Mouse (Mus musculus) telencephalon, adult 2 months (tissue): ENCODE results near the gene Pccb.

Experiments used
- DNase-seq: peaks from one replicate; pipeline ENCODE4 v3.0.0-alpha.2; 2011; ENCODE audit warnings: low read depth, low spot score

Pccb gene

DNA sequence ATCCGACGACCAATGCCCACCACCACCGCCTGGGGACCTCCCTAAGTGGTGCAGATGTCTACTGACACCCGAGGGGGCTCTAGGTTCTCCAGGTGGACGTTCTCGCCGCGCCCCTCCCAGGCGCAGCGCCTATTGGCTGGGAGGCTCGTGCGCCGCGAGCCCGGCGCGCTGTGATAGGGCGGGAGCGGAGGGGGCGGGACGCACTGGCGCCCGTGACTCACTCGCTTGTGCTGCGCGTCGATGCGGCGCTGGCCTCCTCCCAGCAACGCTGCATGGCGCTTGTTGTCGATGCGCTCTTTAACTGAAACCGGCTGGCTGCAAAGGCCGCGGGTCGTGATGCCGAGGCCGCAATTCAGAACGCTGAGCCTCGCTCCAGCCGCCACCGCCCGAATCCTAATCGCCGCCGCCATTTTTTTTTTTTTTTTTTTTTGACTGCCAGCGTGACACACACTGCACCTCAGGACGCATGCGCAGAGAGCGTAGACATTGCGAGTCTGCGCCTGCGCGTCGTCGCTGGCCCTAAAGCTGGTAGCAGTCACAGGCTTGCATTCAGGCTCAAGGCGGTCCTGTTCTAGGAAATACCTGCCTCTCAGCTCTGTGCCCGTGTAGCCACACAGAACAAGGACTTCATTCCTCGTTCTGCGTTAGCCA is at the start of gene Pccb:
Gene Pccb, minus strand, starts transcription at position 451 of the 651 bp plus-strand sequence.
- DNase-seq, result peak; percentile 88

DNA sequence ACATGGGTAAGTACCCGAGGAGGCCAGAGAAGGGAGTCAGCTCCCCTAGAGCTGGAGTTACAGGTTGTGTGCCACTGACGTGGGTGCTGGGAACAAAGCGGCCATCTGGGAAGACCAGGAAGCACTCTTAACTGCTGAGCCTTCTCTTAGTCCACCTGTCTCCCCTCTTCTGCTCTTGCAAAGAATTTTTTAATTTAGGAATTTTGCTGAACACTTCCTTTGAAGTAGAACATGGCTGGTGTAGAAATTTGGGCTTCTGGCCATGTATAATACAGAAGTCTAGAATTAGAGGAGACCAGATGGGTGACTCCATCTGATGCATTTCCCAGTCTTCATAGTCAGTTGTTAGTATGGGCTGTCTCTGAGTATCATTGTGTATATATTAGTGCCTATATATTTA is 49.0 kb upstream of the Pccb start:
- peak; percentile 60 for DNase-seq

DNA sequence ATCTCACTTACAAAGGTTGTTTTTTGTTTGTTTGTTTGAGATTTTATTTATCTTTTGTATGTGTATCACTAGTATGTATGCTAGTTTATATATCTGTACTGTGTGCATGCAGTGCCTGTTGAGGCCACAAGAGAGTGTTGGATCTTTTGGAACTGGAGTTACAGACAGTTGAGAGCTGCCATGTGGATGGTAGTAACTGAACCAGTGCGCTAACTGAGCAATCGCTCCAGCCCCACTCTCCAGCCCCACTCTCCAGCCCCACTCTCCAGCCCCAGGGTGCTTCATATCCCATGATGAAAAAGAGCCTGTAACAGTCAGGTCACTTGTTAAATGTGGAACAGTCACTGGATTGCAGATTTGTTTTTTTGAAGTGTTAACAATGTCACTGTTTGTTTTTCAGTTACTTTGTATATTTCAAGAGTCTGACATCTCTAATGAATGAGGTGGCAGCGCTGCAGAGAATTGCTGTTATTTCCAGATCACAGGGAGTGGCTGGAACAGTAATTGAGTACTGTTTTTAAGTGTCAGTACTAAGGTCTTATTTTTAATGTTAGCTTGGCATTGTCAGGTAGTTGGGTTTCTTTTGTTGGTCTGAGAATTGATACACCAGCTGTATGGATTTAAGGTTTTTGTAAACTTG is 45.5 kb upstream of the Pccb start:
- no peak for DNase-seq

DNA sequence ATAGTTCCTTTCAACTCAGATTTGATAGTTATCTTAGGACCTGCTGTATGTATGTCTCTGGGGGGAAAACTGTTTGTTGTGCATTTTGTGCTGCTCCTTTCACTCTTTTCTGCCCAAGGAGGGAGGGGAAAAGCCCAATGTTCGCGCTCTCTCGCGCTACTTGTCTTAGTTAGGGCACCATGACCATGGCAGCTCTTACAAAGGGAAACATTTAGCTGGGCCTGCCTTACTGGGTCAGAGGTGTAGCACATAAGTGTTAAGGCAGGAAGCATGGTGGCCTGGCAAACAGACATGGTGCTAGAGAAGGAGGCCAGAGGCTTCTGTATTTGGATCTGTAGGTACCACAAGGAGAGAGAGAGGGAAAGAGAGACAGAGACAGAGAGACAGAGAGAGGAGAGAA is 43.9 kb upstream of the Pccb start:
- DNase-seq, result no peak

DNA sequence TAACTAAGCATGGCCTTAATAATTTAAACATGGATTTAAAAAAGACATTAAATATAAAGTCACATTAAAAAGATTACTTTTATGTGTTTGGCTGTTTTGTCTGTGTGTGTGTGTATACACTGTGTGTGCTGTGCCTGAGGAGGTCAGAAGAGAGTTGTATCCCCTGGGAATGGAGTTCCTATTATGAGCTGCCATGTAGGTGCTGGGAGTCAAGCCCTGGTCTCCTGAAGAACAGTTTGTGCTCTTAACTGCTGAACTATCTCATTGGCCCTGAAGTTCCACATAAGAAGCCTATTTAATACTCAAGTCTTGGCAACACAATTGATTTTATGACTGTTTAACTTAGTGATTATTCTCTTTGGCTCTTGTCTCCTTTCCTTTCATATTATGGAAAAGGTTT is 42.8 kb upstream of the Pccb start:
- DNase-seq, result no peak

DNA sequence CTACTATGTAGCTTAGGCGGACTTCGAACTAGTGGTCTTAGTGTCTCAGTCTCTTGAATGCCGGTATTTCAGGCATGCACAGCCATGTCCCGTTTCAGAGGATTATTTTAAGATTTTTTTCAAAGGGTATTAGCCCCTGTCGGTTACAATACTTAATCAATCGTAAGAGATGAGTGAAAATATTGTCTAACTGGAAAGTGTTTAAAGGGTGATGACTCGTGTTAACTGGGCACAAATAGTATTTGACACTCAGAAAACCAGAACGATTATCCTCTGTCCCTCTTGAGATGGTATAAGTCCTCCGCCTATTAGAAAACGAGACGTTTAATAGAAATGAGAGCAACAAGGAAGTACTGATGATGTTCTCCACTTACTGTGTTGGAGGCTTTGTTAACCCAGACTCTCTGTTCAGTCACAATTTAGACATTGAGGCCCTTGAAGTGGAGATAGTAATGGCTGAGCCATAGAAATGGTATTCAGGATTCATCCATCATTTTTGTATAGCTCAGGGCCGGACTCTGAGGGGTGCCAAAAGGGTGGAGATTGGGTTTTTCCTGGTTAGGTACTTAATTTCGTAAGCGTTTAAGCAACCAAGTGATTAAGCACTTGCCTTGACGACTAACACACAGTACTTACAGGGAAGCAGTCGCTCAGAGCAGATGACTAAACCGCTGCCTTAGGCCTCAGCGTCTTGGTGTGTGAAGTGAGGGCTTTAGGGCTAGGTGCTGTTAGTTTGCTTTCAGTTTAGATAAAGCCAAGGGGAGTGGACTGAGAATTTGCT is 41.6 kb upstream of the Pccb start:
- DNase-seq, result no peak

DNA sequence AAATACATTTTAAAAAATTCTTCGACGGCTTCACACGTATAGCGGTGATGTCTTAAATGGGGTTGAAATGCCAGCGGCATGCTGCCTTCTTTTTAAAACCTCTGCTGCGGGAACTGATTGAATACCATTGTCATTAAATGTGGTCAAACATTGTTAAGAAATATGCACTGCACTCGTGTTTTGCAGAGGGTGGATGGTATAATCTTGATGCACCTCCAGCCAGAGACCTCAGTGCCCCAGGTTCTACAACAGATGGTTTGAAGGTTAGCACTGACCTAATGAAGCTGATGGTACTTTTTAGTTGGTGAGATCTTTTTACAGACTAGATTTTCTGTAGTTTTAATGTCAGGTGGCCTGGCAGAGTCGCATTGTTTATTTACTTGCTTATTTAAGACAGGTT is 41.0 kb upstream of the Pccb start:
- DNase-seq, result no peak

DNA sequence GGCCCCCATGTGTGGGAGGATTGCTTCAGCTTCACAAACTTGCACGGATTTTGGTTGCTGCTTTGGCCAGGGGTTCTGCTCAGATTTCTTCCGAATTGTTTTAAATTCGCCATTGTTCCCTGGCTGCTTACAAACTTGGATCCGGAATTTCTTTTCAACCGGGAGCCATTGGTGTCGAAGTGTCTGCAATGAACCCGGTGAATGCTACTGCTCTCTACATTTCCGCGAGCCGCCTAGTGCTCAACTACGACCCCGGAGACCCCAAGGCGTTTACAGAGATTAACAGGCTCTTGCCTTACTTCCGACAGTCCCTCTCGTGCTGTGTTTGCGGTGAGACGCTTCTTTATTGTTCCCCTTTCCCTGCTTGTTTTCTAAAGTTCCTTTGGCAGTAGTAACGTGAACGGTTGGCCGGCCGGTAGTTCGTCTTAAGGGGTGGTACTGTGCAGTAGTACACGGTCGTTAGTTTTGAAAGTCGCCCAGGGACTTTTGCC is 40.4 kb upstream of the Pccb start:
- DNase-seq, result no peak

DNA sequence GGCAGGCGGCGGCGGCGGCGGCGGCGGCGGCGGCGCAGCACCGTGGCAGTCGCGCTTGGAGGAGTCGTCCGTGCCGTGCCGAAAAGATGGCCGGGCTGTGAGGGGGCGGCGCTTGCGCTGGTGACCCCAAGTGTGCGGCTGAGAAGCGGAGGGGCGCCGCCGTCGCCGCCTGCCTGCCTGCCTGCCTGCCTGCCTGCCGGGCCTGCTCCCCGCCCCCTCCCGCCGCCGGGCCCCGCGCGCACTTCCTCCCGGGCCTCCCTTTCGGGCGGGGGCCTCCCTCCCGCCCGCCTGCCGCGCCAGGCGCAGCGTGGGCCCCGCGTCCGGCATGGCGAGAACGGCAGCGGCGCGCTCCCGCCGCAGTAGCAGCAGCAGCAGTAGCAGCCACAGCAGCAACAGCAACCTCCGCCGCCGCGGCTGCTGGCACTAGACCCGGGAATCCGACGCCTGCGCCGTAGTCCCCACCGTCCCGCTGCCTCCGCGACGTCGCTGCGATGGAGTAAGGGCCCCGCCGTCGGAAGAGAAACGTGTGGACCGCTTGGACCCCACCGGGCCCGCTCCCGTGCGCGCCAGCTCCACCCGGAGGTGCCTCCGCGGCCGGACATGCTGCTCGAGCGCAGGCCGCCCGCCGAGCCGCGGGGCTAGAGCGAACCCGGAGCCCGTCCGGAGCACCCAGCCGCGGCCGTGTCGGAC is 39.8 kb upstream of the Pccb start:
- no peak for DNase-seq

DNA sequence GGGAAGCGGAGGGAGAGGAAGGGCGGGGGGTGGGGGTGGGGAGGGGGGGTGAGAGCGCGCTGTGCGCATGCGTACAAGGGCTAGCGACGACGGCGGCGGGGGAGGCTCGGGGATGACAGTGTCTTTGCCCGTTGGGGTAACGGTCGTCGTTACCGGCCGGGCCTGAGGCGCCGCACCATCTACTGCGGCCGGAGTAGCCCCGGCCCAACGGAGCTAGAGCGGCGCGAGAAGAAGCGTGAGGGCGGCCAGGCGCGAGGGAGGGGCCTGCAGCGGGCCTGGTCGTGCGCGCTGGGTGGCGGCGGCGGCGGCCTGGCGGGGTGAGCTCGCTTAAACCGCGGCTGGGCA is 39.3 kb upstream of the Pccb start, which contains the start of gene Msl2:
Gene Msl2, plus strand, starts transcription at position 115 of the 345 bp plus-strand sequence.
- DNase-seq, result no peak

DNA sequence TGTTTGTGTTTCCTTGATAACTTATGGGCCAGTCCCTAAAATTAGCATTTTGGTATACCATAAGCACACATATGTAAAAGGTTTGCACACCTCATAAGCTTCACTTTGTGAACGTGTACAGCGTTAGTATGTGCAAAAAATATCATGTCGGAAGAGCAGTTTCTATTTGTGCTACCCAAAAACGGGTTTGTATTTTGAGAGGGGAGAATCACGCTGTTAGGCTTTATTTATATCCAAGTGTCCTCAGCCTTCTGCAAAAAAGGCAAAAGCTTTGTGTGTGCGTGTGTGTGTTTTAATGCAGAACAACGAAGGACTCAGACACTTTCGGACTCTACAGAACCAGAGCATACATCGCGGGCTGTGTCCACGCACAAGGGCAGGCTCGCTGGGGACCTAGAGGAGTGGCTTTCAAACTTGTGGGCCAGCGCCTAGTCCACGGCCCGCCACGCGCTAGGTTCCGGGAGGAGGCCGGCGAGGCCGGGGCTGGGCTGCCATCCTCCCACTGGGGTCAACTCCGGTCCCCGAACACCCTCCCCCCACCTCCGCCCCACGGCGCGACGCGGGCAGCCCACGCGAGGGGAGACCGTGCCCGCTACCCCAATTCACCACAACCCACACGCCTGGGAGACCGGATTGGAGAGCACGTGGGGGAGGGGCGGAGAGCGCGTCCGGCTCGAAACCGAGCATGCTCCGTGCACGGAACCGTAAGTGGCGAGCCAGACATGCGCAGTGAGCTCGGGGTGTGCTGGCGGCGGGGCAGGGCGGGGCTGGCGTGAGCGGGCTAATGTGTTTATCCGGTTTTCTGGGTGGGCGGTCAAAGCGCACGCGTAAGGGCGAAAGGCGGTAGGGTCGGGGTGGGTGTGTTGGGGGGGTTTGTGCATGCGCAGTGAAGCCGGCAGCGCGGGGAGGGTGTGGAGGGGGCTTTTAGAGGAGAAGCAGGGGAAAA is 38.6 kb upstream of the Pccb start:
- peak; percentile 98 for DNase-seq

DNA sequence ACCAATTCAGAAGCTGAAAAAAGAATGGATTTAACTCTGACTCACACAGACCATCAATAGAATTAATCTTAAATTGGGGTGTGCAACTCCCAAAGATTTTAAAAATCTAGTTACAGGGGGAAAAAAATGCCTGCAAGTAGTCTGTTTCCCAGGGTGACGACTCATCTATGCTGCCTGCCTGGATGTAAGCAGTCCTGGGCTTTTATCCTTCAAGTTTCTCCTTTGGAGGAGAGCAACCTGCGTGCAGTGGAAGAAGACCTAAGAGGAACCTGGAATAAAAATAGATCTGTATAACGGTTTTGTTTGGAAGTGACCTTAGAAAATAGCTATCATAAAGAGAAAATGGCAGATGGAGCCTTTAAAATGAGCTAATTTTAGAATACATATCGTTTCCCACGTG is 37.8 kb upstream of the Pccb start:
- no peak for DNase-seq

DNA sequence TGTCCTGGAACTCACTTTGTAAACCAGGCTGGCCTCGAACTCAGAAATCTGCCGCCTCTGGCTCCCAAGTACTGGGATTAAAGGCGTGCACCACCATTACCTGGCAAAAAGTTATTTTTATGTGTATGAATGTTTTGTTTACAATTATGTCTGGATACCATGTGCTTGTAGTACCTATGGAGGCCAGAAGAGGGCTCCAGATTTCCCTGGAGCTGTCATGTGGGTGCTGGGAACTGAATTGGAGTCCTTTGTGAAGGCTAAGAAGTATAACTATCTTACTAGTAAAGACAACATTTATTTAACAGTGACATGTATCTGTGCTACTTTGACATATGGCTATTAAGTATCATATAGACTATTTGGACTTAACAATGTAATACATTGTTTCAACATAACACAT is 35.1 kb upstream of the Pccb start:
- DNase-seq, result no peak

DNA sequence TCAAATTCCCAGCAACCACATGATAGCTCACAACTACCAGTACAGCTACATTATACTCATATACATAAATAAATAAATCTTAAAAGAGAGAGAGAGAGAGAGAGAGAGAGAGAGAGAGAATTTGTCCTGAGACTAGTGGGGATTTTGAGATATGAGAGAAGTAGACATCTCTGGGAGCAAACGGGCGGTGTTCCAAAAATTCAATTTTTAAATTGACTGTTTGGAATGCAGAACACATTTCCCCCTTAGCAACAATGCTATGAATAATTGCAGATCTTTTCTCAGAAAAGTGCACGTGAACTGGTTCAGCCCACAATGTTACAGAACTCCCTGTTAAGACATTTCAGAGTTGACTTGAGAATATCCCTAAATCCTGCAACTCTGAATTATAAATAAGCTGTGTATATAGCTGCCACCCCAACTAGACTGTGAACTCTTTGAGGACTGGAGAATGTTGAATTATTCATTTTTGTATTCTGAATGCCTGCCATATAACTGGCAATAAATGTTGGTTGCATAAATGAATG is 30.4 kb upstream of the Pccb start:
- DNase-seq, result peak; percentile 60

DNA sequence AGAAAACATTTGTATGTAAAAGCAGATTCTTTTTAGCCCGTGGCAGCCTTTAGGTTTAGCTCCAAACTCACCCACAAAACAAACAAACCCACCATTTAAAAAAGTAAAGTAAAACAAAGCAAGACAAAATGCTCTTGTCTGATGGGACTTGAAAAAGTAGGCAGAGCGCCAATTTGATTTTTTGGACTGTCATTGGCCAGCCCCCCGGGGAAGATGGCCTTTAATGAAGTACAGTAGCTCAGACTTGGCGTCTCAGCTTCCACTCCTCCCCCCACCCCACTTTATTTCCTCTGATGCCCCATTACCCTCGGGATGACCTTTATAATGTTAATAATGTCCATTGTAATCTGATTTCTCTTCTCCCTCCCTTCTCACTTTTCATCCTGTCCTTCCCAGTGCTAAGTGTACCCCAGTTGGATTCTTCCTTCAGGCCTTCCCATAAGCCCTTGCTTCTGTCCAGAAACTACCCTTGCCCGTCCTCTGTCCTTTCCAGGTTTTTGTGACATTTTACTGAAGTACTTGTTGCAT is 27.6 kb upstream of the Pccb start:
- no peak for DNase-seq

DNA sequence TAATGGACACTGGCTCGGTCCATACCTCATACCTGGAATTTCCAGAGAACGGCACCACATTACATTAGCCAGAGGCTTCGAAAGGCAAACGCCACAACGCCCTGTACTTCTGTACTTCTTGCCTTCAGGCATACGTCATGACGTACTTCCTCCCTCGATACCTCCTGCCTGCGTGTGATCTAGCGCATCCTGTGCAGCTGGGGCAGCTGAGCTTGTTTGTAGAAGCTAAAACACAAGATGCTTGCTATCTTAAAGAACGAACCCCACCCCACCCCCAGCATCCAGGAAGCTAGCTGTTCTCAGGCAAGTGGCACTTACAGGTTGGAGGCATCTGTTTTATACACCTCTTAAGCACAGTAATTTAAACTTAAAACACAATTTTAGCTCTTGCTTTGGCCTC is 26.3 kb upstream of the Pccb start:
- no peak for DNase-seq

DNA sequence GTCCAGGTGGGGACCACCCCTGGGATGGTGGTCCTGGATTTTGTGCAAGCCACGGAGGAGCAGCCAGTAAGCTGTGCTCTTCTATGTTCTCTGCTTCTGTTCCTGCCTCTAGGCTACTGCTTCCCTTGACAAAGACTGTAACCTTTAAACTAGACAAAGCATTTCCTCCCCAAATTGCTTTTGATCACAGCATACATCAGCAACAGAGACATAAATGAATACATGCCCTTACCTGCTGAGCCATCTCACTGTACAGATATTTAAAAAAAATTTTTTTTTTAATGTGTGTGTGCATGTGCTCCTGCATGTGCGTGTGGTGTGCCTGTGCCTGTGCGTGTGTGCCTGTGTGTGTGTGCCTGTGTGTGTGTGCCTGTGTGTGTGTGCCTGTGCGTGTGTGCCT is 22.5 kb upstream of the Pccb start:
- DNase-seq, result no peak

DNA sequence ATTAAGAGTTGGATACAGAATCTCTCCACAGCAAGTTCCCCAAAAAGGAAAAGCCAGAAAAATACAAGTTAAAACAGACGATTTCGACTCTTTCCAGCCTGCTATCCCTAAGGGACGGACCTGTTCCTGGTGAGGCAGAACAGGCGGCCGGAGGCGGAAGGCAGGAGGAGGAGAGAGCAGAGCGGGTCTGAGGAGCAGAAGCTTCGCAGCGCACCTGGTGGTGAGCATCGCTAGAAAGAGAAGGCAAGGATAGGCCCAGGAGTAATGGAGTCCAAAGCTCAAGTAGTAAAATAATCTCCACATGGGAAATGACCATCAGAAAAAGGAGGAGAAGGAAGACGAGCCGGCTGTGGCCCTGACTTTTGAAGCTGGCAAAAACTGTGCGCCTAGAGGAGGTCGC is 18.6 kb upstream of the Pccb start:
- no peak for DNase-seq

DNA sequence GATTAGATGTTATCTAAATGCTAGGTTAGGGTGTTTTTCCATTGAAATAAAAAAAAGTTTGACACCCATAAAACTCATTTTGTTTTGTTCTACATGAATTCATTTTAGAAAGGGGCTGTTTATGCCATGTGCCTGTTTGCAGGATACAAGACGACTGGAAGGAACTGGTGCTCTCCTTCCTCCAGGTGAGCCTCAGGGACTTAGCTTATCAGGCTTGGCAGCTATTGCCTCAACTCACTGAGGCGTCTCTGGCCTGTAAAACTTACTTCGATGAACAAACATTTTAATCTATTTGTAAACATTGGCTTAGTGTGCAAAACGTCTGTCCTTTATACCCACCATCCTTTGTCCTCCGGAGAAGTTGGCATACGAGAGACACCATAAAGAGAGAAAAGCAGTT is 18.0 kb upstream of the Pccb start:
- DNase-seq, result no peak

DNA sequence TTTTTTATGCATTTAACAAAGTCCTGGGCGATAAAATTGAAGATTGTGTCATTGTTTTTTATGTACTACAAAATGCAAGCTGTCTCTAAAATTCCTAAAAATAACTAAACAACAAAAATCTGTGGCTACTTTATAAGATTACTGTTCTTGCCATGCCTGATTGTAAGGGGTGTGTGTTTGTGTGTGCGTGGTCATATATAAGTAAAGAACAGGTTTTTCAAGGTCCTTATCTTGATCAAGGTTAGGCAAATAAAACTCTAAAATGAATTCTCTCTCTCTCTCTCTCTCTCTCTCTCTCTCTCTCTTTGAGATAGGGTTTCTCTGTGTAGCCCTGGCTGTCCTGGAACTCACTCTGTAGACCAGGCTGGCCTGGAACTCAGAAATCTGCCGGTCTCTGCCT is 17.3 kb upstream of the Pccb start:
- no peak for DNase-seq
